Mouse (Mus musculus) limb, embryonic 10.5 days (tissue): ENCODE results near the gene Ankrd28. TPM values are rescaled to one million over a fixed set of nuclear protein-coding genes. Genes with fewer than 3 reads are reported as not detected.

ENCODE experiments used
- DNase-seq: peaks from one replicate; pipeline ENCODE4 v3.0.0-alpha.2; 2017; ENCODE audit warnings: low spot score
- H3K27ac ChIP-seq: fragments of 300-500 bp; sonication (generic); 2 replicates; pipeline ENCODE4 v1.5.1; 2016; ENCODE audit warnings: mild to moderate bottlenecking
- H3K27me3 ChIP-seq: fragments of 300-500 bp; sonication (generic); 2 replicates; pipeline ENCODE4 v1.6.1; 2016; ENCODE audit warnings: low read depth, mild to moderate bottlenecking; ENCODE audit not compliant: poor library complexity, severe bottlenecking
- H3K36me3 ChIP-seq: fragments of 300-500 bp; sonication (generic); 2 replicates; pipeline ENCODE4 v1.6.1; 2016; ENCODE audit warnings: mild to moderate bottlenecking, moderate library complexity
- H3K4me1 ChIP-seq: fragments of 300-500 bp; sonication (generic); 2 replicates; pipeline ENCODE4 v1.6.1; 2016
- H3K4me3 ChIP-seq: fragments of 300-500 bp; sonication (generic); 2 replicates; pipeline ENCODE4 v1.5.1; 2016; ENCODE audit warnings: mild to moderate bottlenecking, moderate library complexity
- H3K9me3 ChIP-seq: fragments of 300-500 bp; sonication (generic); replicated peaks from 2 replicates; pipeline ENCODE4 v1.6.1; 2016; ENCODE audit warnings: mild to moderate bottlenecking
- WGBS: fragments of 180-500 bp; shearing (Covaris S2); methylation state at CpG from one replicate; pipeline ENCODE4 v1.1.7; 2016; 5-methylcytosine and 5-hydroxymethylcytosine counted together
- polyA plus RNA-seq: library from polyadenylated mRNA; unstranded; fragments of >200 nt; fragmentation: Nextera tagmentation; extraction: Ambion mirVana; gene quantifications from 2 replicates; pipeline ENCODE4 v1.2.1, GENCODE M21; 2016

The Ankrd28 gene
- polyA plus RNA-seq, 1 experiment from 2014 or later = 10.1 TPM

DNA sequence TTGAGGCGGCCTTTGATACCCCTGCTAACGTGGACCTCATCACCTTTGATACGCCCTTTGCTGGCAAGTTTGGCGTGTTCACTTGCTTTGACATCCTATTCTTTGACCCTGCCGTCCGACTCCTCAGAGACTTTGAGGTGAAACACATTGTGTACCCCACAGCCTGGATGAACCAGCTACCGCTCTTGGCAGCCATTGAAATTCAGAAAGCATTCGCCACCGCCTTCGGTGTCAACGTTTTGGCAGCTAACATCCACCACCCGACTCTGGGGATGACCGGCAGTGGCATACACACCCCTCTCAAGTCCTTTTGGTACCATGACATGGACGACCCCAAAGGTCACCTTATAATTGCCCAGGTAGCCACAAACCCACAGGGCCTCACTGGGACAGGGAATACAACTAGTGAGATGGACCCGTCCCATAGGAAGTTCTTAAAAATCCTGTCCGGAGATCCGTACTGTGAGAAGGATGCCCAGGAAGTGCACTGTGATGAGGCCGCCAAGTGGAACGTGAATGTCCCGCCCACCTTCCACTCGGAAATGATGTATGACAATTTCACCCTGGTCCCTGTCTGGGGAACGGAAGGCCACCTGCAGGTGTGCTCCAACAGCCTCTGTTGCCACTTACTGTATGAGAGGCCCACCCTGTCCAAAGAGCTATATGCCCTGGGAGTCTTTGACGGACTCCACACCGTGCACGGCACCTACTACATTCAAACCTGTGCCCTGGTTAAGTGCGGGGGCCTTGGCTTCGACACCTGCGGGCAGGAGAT, 163.3 kb downstream of the Ankrd28 start:
- no peak overlapping the region for H3K27ac ChIP-seq
- H3K36me3 ChIP-seq = peaks cover 19% of the 10 kb centered on the region
- peak; percentile 23 for DNase-seq
- H3K4me3 ChIP-seq = no peak overlapping the region
- WGBS = 96% methylated on average over 28 of the region's 28 CpGs
- no peaks in the 10 kb centered on the region for H3K9me3 ChIP-seq
- peaks cover 46% of the 10 kb centered on the region for H3K4me1 ChIP-seq
- H3K27me3 ChIP-seq = no peaks in the 10 kb centered on the region

GRCm38 (mm10) chr14:31665566-31665940, 164.9 kb downstream of the Ankrd28 start:
- DNase-seq = no peak
- H3K4me3 ChIP-seq = no peak overlapping the region
- H3K27ac ChIP-seq = peak overlapping the region; percentile 64; the same call in 1 of the 2 replicates
- WGBS = 88% methylated on average over 4 of the region's 4 CpGs
- no peaks in the 10 kb centered on the region for H3K9me3 ChIP-seq
- peaks cover 19% of the 10 kb centered on the region for H3K36me3 ChIP-seq
- no peaks in the 10 kb centered on the region for H3K27me3 ChIP-seq
- peaks cover 61% of the 10 kb centered on the region for H3K4me1 ChIP-seq

GRCm38 (mm10) chr14:31664903-31665565, 165.4 kb downstream of the Ankrd28 start:
- Histone ChIP-seq H3K4me1 (peaks cover 66% of the 10 kb centered on the region), H3K27me3 (no peaks in the 10 kb centered on the region), H3K36me3 (peaks cover 19% of the 10 kb centered on the region), H3K27ac (peak overlapping the region; percentile 64), H3K4me3 (no peak overlapping the region), H3K9me3 (no peaks in the 10 kb centered on the region)
- 76% methylated on average over 12 of the region's 12 CpGs for WGBS
- no peak for DNase-seq

GRCm38 (mm10) chr14:31664100-31664902, 166.2 kb downstream of the Ankrd28 start:
- no peaks in the 10 kb centered on the region for H3K9me3 ChIP-seq
- no peaks in the 10 kb centered on the region for H3K27me3 ChIP-seq
- H3K4me3 ChIP-seq = no peak overlapping the region
- no peak for DNase-seq
- peak overlapping the region; percentile 95 for H3K27ac ChIP-seq
- WGBS = 88% methylated on average over 18 of the region's 18 CpGs
- peaks cover 19% of the 10 kb centered on the region for H3K36me3 ChIP-seq
- peaks cover 66% of the 10 kb centered on the region for H3K4me1 ChIP-seq

- Histone ChIP-seq H3K9me3 (no peaks in the 10 kb centered on the region), H3K4me1 (peaks cover 68% of the 10 kb centered on the region), H3K4me3 (no peak overlapping the region), H3K27me3 (no peaks in the 10 kb centered on the region), H3K27ac (peak overlapping the region; percentile 95), H3K36me3 (peaks cover 19% of the 10 kb centered on the region)
- WGBS = 89% methylated on average over 13 of the region's 13 CpGs
- peak; percentile 31 for DNase-seq
These were observed 166.9 kb downstream of the Ankrd28 start for GRCm38 (mm10) chr14:31663376-31664099.

- Histone ChIP-seq H3K27me3 (no peaks in the 10 kb centered on the region), H3K4me1 (peaks cover 73% of the 10 kb centered on the region), H3K36me3 (peaks cover 15% of the 10 kb centered on the region), H3K27ac (peak overlapping the region; percentile 95), H3K4me3 (peak overlapping the region; percentile 47), H3K9me3 (no peaks in the 10 kb centered on the region)
- WGBS = 26% methylated on average over 9 of the region's 9 CpGs
- DNase-seq = peak; percentile 52
These were observed 167.8 kb downstream of the Ankrd28 start for GRCm38 (mm10) chr14:31662555-31663211.

DNA sequence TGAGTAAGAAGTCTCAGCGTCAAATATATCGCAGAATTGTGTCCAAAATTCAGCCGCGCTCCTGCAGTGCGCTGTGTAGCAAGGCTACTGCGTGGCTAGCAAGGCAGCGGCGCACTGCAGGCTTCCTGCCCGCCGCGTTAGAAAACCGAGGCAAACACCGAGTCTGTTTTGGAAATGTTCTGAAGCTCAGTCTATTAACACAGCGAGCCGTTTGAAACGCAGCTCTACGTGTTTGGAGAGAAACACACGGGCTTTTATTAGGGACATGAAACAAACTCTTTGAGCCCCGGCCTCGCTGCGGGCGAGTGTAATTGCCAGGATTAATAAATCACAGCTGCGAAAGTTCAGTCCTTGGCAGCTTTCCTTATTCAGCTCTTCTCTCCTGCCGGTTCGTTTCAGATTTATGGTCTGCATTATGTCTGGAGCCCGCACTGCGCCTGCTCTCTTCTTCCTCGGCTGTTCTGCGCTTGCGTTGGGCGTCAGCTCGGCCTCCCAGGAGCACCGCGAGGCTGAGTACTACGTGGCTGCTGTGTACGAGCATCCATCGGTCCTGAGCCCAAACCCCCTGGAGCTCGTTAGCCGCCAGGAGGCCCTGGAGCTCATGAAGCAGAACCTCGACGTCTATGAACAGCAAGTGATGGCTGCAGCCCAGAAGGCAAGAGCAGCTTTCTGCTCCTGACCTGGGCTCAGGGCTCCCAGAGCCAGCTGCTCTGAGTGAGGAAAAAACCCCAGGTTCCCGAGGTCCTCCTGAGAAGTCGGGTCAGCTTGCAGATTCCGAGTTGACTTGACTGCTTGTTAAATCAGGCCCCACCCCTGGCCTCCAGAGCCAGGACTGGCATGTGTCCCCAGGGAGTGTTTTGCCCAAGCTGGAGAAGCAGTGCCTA, 168.5 kb downstream of the Ankrd28 start:
- H3K27ac ChIP-seq = peak overlapping the region; percentile 95
- 2% methylated on average over 44 of the region's 44 CpGs for WGBS
- H3K4me3 ChIP-seq = peak overlapping the region; percentile 47
- peak; percentile 88 for DNase-seq
- peaks cover 80% of the 10 kb centered on the region for H3K4me1 ChIP-seq
- no peaks in the 10 kb centered on the region for H3K9me3 ChIP-seq
- H3K36me3 ChIP-seq = peaks cover 7% of the 10 kb centered on the region
- no peaks in the 10 kb centered on the region for H3K27me3 ChIP-seq

DNA sequence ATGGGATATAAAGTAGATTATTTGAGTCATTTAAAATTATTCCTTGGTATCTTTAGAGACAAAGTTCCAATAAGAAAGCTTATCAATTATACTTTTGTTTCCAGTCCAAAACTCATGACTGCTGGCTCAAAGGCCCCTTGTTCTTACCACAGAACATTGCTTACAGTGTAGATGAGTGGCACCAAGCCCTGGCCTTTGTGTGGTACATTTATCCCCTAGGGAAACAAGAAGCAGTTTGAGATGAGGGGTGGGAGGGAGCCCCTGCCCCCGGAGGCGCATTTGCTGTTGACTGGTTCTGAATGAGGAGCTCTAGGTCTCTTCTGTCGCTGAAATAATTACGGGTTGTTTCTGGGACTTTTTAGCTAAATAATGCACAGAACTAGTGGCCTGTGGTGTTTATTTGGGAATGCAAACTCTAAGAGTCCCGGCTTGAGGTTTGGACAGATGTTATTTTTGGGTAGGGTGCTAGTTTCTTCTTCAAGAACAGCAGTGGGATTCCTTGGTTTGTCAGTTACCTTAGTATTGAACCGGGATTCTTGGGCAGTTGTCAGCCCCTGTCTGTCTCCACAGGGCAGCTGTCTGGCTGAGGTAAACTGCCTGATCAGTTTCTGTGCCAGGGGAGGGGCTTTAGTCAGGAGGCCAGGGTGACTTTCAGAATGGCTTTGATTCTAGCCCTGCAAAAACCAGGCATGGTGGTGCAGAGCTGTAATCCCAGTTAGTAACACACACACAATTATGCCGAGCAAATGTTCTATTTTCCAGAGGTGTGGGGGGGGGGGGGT, 169.9 kb downstream of the Ankrd28 start:
- H3K27me3 ChIP-seq = no peaks in the 10 kb centered on the region
- peaks cover 86% of the 10 kb centered on the region for H3K4me1 ChIP-seq

DNA sequence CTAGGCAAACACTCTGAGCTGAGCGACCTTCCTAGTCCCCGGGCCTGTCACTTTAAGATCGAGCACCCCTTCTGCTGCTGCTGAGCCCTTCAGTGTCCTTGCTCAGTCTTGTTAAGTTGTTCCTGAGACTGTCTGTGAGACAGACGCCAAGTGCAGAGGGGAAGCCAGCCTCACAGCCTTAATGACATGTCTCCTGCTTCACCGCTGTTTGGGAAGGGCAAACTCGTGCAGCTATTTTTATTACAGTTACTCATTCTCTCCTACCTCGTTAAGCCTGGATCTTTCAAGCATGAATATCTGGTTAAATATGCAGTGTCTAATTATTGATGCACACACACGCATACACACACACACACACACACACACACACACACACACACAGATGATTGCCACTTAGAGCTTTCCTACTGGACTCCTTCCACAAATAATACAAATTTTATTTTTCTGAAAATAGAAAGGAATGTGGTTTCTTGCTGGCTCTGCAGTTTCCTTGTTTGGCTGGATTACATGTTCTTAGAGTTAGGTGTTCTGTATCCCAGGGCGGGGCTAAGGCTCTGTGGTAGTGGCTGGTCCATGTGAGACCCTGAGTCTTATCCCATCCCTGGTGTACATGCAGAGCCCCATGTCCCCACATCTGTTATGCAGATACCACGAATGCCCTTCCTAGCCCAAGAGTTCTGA, 170.8 kb downstream of the Ankrd28 start:
- DNase-seq = no peak
- Histone ChIP-seq H3K4me3 (no peak overlapping the region), H3K27ac (peak overlapping the region; percentile 95), H3K36me3 (no peaks in the 10 kb centered on the region), H3K9me3 (no peaks in the 10 kb centered on the region), H3K27me3 (no peaks in the 10 kb centered on the region), H3K4me1 (peaks cover 77% of the 10 kb centered on the region)
- 67% methylated on average over 10 of the region's 10 CpGs for WGBS

More for the DNA sequence above, 169.9 kb downstream of the Ankrd28 start:
- 80% methylated on average over 7 of the region's 7 CpGs for WGBS
- H3K36me3 ChIP-seq = no peaks in the 10 kb centered on the region
- H3K4me3 ChIP-seq = no peak overlapping the region
- H3K9me3 ChIP-seq = no peaks in the 10 kb centered on the region
- peak; percentile 31 for DNase-seq
- H3K27ac ChIP-seq = peak overlapping the region; percentile 95

DNA sequence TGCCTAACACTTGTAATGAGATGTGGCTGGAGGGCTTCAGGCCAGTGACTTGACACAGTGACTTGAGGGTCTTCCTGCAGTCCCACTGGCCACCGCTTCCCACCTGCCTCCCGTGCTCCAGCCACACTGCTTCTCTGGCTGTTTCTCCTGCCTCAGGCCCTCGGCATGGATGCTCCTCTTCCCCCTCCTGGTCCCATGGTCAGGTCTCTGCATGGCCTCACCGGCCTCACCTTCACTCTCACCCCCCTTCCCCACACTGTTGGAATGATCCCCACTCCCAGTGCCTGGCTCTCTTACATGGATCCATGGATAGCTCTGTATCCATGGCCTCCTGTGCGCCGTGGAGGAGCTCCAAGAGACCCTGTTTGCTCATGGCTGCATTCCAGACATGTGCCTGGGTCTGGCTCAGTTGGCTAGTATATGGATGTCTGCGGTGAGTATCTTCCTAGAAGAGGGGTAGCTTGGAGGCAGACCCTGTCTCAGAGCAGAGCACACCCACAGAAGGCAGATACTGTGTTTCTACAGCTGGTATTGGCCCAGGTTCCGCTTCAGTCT, 172.2 kb downstream of the Ankrd28 start:
- H3K9me3 ChIP-seq = no peaks in the 10 kb centered on the region
- no peaks in the 10 kb centered on the region for H3K36me3 ChIP-seq
- peak overlapping the region; percentile 48; the same call in 1 of the 2 replicates for H3K27ac ChIP-seq
- no peaks in the 10 kb centered on the region for H3K27me3 ChIP-seq
- no peak for DNase-seq
- H3K4me3 ChIP-seq = no peak overlapping the region
- peaks cover 63% of the 10 kb centered on the region for H3K4me1 ChIP-seq
- WGBS = 94% methylated on average over 8 of the region's 8 CpGs
